Mouse (Mus musculus): ENCODE measurements at regions not wholly inside any gene's neighbourhood (a gene's known extent, or its start where the extent isn't known, plus 50 kb on each side); places are given as distances from the start of the nearest gene placed in this dataset.

GRCm38 (mm10) chr3:112733205-112733604 is 525.4 kb downstream of the Amy2a5 start:
- H3K27me3 ChIP-seq (ENCODE audit: control insufficient read depth, insufficient read depth, low read length) = no peaks in the 10 kb centered on the region
- no peaks in the 10 kb centered on the region for H3K4me1 ChIP-seq (ENCODE audit: control insufficient read depth, insufficient read depth, low read length)
- no peak for ATAC-seq (ENCODE audit: low read depth)
- no peak overlapping the region for H3K27ac ChIP-seq (ENCODE audit: low read depth, low read length)
- no peaks in the 10 kb centered on the region for H3K36me3 ChIP-seq (ENCODE audit: control insufficient read depth, insufficient read depth, low read length)
- H3K9ac ChIP-seq (replicated peaks; ENCODE audit: low read depth, low read length) = no peak overlapping the region
- no peak overlapping the region for H3K4me3 ChIP-seq (ENCODE audit: low read depth, low read length)
- WGBS = 87% methylated on average over 5 of the region's 5 CpGs
- no peak overlapping the region for H3K4me2 ChIP-seq (ENCODE audit: low read depth, low read length)
- H3K9me3 ChIP-seq (ENCODE audit: control insufficient read depth, low read length) = no peaks in the 10 kb centered on the region

GRCm38 (mm10) chr3:112699531-112700125 is 559.0 kb downstream of the Amy2a5 start:
- no peak overlapping the region for H3K4me3 ChIP-seq (ENCODE audit: low read depth, low read length)
- no peaks in the 10 kb centered on the region for H3K36me3 ChIP-seq (ENCODE audit: control insufficient read depth, insufficient read depth, low read length)
- H3K9ac ChIP-seq (replicated peaks; ENCODE audit: low read depth, low read length) = no peak overlapping the region
- H3K4me1 ChIP-seq (ENCODE audit: control insufficient read depth, insufficient read depth, low read length) = no peaks in the 10 kb centered on the region
- no peaks in the 10 kb centered on the region for H3K9me3 ChIP-seq (ENCODE audit: control insufficient read depth, low read length)
- no peak overlapping the region for H3K4me2 ChIP-seq (ENCODE audit: low read depth, low read length)
- no peak overlapping the region for H3K27ac ChIP-seq (ENCODE audit: low read depth, low read length)
- WGBS = 64% methylated on average over 2 of the region's 2 CpGs
- ATAC-seq (ENCODE audit: low read depth) = peak; percentile 58; the same call in 1 of the 2 replicates
- no peaks in the 10 kb centered on the region for H3K27me3 ChIP-seq (ENCODE audit: control insufficient read depth, insufficient read depth, low read length)

- WGBS = 40% methylated on average over 1 of the region's 1 CpGs
- Histone ChIP-seq H3K9ac (replicated peaks; ENCODE audit: low read depth, low read length) (no peak overlapping the region), H3K9me3 (ENCODE audit: control insufficient read depth, low read length) (no peaks in the 10 kb centered on the region), H3K4me2 (ENCODE audit: low read depth, low read length) (no peak overlapping the region), H3K27ac (ENCODE audit: low read depth, low read length) (no peak overlapping the region), H3K4me1 (ENCODE audit: control insufficient read depth, insufficient read depth, low read length) (no peaks in the 10 kb centered on the region), H3K27me3 (ENCODE audit: control insufficient read depth, insufficient read depth, low read length) (no peaks in the 10 kb centered on the region), H3K4me3 (ENCODE audit: low read depth, low read length) (no peak overlapping the region), H3K36me3 (ENCODE audit: control insufficient read depth, insufficient read depth, low read length) (no peaks in the 10 kb centered on the region)
- ATAC-seq (ENCODE audit: low read depth) = no peak
Observed at GRCm38 (mm10) chr3:112688151-112688550, 570.5 kb downstream of the Amy2a5 start.

- no peak for ATAC-seq (ENCODE audit: low read depth)
- no peak overlapping the region for H3K4me3 ChIP-seq (ENCODE audit: low read depth, low read length)
- H3K27ac ChIP-seq (ENCODE audit: low read depth, low read length) = no peak overlapping the region
- no peaks in the 10 kb centered on the region for H3K27me3 ChIP-seq (ENCODE audit: control insufficient read depth, insufficient read depth, low read length)
- 93% methylated on average over 2 of the region's 2 CpGs for WGBS
- no peak overlapping the region for H3K9ac ChIP-seq (replicated peaks; ENCODE audit: low read depth, low read length)
- H3K4me2 ChIP-seq (ENCODE audit: low read depth, low read length) = no peak overlapping the region
- H3K4me1 ChIP-seq (ENCODE audit: control insufficient read depth, insufficient read depth, low read length) = no peaks in the 10 kb centered on the region
- no peaks in the 10 kb centered on the region for H3K36me3 ChIP-seq (ENCODE audit: control insufficient read depth, insufficient read depth, low read length)
- H3K9me3 ChIP-seq (ENCODE audit: control insufficient read depth, low read length) = no peaks in the 10 kb centered on the region
Observed at GRCm38 (mm10) chr3:112638581-112638980, 620.1 kb downstream of the Amy2a5 start.

GRCm38 (mm10) chr3:112603470-112603869 is 655.2 kb downstream of the Amy2a5 start:
- Histone ChIP-seq H3K27me3 (ENCODE audit: control insufficient read depth, insufficient read depth, low read length) (no peaks in the 10 kb centered on the region), H3K9me3 (ENCODE audit: control insufficient read depth, low read length) (no peaks in the 10 kb centered on the region), H3K36me3 (ENCODE audit: control insufficient read depth, insufficient read depth, low read length) (no peaks in the 10 kb centered on the region), H3K4me2 (ENCODE audit: low read depth, low read length) (no peak overlapping the region), H3K9ac (replicated peaks; ENCODE audit: low read depth, low read length) (no peak overlapping the region), H3K27ac (ENCODE audit: low read depth, low read length) (no peak overlapping the region), H3K4me3 (ENCODE audit: low read depth, low read length) (no peak overlapping the region), H3K4me1 (ENCODE audit: control insufficient read depth, insufficient read depth, low read length) (no peaks in the 10 kb centered on the region)
- WGBS = 71% methylated on average over 1 of the region's 1 CpGs
- ATAC-seq (ENCODE audit: low read depth) = no peak

- no peaks in the 10 kb centered on the region for H3K36me3 ChIP-seq (ENCODE audit: control insufficient read depth, insufficient read depth, low read length)
- ATAC-seq (ENCODE audit: low read depth) = no peak
- no peaks in the 10 kb centered on the region for H3K9me3 ChIP-seq (ENCODE audit: control insufficient read depth, low read length)
- no peak overlapping the region for H3K9ac ChIP-seq (replicated peaks; ENCODE audit: low read depth, low read length)
- no peaks in the 10 kb centered on the region for H3K27me3 ChIP-seq (ENCODE audit: control insufficient read depth, insufficient read depth, low read length)
- no peaks in the 10 kb centered on the region for H3K4me1 ChIP-seq (ENCODE audit: control insufficient read depth, insufficient read depth, low read length)
- no peak overlapping the region for H3K27ac ChIP-seq (ENCODE audit: low read depth, low read length)
- H3K4me3 ChIP-seq (ENCODE audit: low read depth, low read length) = no peak overlapping the region
- WGBS = 91% methylated on average over 1 of the region's 1 CpGs
- H3K4me2 ChIP-seq (ENCODE audit: low read depth, low read length) = no peak overlapping the region
Observed at GRCm38 (mm10) chr3:112582314-112582713, 676.3 kb downstream of the Amy2a5 start.
